Mouse (Mus musculus): Measurements from ENCODE around the gene P3h3. TPM values are rescaled to one million over a fixed set of nuclear protein-coding genes. Genes with fewer than 3 reads are reported as not detected.
A peak's percentile ranks its signal among the peaks of the same experiment; 100 is the strongest.
"Not testable (repeated sequence)": the region's sequence is repeated elsewhere in the genome, so short reads cannot be mapped to it uniquely, and the experiment has no call there.

The P3h3 gene
- total RNA-seq, 2 experiments from 2014 or later, result 19.7 to 24.2 TPM

DNA sequence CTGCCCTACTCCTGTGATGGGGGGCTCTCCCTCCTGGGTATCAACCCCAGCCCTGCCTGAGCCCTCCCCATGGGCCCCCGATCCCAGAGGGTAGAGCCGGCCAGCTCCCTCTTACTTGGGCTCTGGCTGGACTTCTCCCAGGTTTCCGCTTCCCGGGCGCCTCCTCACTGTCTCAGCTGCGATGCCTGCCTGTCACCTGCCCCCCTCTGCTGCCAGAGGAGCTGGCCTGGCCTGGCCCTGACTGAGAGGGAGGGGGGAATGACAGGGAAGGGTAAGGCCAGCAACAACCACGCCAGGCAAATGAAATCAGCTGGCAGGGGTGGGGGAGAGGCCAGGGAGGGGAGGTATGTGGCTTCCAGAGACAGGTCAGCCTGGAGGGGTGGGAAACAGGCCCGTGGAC lies 17.7 kb downstream of the P3h3 start:
- intact Hi-C loops (cut with DNase I; ENCODE audit: low total_unique reads), result no loop called here
- peak; percentile 79 for DNase-seq

DNA sequence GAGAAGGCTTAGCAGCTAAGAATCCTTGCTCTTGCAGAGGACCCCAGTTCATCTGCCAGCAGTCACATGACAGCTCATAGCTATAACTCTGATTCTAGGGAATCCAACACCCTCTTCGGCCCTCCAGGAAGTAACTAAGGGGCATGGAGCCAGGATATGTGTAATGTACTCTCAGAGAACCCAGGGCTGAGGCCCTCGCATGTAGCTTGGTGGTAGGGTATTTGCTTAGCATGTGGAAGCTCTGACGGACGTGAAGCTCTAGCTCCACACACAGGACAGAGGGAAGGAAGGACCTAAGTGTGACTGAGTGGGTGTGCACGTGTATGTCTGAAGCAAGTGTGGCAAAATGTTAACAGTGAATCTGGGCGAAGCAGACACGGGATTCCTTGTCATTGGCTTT lies 21.1 kb downstream of the P3h3 start:
- intact Hi-C loops (cut with DNase I; ENCODE audit: low total_unique reads), result no loop called here
- DNase-seq, result no peak

GRCm38 (mm10) chr6:124835531-124835930 lies 22.0 kb downstream of the P3h3 start:
- intact Hi-C loops (cut with DNase I; ENCODE audit: low total_unique reads), result no loop called here
- DNase-seq, result no peak

- DNase-seq, result no peak
- intact Hi-C loops (cut with DNase I; ENCODE audit: low total_unique reads), result no loop called here
These were observed 23.0 kb downstream of the P3h3 start for GRCm38 (mm10) chr6:124834512-124835081.

DNA sequence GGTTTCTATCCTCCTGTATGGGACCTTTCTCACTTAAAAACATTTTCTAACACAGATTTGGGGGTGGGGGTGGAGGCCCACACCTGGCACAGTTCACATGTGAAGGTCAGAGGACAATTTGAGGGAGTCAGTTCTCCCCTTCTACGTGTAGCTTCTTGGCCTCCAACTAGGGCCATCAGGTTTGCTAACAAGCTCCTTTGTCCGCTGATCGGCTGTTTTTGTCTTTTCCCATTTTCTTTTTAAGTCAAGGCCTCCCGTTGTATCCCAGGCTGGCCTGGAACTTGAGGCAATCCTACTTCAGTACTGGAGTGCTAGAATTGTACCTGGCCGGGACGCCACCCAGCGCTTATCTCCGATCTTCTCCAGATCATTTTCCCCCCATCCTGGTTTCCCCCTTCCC lies 25.9 kb downstream of the P3h3 start:
- intact Hi-C loops (cut with DNase I; ENCODE audit: low total_unique reads), result no loop called here
- DNase-seq, result no peak

DNA sequence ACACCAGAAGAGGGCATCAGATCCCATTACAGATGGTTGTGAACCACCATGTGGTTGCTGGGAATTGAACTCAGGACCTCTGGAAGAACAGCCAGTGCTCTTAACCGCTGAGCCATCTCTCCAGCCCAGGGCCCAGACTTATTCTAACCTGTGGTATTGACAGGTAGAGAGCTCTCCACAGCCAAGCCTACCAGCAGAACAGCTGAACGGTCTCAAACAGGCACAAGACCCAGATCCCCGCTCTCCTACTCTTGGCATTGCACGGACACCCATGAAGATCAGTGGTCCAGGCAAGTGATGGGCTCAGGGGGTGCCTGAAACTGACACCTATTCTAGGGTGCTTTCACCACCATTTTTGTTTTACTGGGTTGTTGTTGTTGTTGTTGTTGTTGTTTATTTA lies 26.4 kb downstream of the P3h3 start:
- not testable (repeated sequence) for DNase-seq

GRCm38 (mm10) chr6:124829799-124830700 lies 27.5 kb downstream of the P3h3 start:
- intact Hi-C loops (cut with DNase I; ENCODE audit: low total_unique reads), result no loop called here
- DNase-seq, result peak; percentile 91

More for the DNA sequence above, 26.4 kb downstream of the P3h3 start:
- intact Hi-C loops (cut with DNase I; ENCODE audit: low total_unique reads), result not testable (repeated sequence)

DNA sequence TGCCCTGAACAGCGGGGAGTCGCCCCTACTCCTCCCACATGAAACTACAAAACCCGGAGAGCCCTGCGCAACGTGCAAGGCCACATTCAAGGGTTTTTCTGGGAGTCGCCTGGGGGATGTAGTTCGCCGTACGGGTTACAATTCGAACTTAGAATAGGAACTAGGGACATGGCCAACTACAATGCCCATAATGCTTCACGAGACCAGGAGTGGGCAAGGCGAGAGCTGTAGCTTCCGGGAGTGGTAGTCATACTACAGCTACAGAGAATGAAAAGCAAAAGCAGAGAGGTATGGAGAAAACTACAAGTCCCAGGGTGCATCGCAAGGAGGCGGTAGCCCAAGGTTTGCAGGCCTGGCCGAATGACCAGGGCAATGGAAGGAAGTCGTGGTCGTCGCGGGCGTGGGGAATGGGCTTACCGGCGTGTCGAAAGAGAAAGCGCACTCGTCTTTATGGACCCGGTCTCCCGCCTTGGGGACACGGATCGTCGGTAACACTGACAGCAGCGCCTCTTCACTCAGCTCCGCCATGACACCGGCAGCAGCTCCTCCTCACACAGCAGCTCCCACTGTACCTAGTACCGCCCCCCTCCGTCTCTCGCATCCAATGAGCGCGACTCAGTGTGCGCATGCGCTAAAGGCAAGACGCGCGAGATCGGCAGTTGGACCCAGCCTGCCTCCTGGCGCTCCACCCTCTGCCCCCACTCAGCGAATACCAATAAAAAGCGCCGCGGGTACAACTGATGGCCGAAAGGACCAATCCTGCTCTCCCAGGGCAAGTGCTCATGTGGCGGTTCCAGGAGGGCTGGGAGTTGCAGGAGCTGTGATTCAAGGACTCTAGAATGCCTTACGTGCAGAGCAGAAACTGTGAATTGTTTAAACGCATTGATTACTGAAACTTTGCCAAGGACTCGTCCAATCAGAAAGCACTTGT lies 28.4 kb downstream of the P3h3 start, which contains the start of the genes Usp5 and Cdca3:
Usp5 (minus strand) TSS at position 617 of the 931 bp plus-strand sequence.
Cdca3 (plus strand) TSS at position 680 of the 931 bp plus-strand sequence.
- DNase-seq, result peak; percentile 99
- intact Hi-C loops (cut with DNase I; ENCODE audit: low total_unique reads), result no loop called here

DNA sequence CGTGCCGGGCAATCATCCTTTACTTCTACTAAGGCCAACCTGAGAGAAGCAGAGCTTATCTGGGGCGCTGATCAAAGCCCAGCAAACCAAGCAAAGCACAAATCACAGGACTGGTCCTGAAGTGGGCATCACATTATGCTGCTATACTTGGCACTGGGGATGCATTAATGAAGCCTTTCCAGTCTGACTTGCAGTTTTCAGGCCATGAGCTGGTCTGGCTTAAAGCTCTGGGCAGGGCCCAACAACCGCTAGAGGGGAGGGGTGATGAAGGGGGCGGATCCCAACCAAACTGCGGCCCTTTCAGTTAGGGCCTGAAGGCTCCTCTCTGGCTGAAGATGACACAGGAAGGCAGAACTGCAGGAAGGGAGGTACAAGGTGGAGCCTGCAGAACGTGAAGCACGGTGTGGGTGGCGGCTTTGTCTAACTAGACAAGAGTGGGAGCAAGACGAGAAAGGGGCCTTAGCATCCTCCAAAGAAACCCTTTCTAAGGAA lies 29.4 kb downstream of the P3h3 start:
- intact Hi-C loops (cut with DNase I; ENCODE audit: low total_unique reads), result no loop called here
- DNase-seq, result peak; percentile 52

- DNase-seq, result peak; percentile 1
- intact Hi-C loops (cut with DNase I; ENCODE audit: low total_unique reads), result no loop called here
These were observed 35.5 kb downstream of the P3h3 start for GRCm38 (mm10) chr6:124822049-124822448.

DNA sequence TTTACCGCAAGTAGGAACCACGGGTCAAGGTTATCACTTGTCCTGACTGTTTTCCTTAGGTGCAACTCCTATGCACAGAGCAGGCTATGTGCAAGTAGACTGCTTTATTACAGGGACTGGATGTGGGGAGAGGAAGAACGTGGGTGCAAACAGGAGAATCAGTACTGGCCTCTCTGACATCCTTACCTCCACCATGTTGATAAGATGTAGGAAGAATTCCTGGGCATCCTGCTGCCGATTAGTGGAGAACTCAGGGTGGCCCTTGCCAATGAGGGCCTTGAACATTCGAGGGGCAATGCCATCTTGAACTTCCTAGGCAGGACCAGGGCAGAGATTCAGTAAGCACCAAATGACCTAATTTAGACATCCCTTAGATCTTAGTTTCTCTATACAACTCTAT lies 36.7 kb downstream of the P3h3 start:
- no peak for DNase-seq
- intact Hi-C loops (cut with DNase I; ENCODE audit: low total_unique reads), result no loop called here

- intact Hi-C loops (cut with DNase I; ENCODE audit: low total_unique reads), result no loop called here
- DNase-seq, result no peak
These were observed 39.6 kb downstream of the P3h3 start for GRCm38 (mm10) chr6:124817971-124818370.

- intact Hi-C loops (cut with DNase I; ENCODE audit: low total_unique reads), result no loop called here
- DNase-seq, result no peak
These were observed 40.0 kb downstream of the P3h3 start for GRCm38 (mm10) chr6:124817563-124817962.

GRCm38 (mm10) chr6:124817125-124817524 lies 40.4 kb downstream of the P3h3 start:
- intact Hi-C loops (cut with DNase I; ENCODE audit: low total_unique reads), result no loop called here
- DNase-seq, result no peak

DNA sequence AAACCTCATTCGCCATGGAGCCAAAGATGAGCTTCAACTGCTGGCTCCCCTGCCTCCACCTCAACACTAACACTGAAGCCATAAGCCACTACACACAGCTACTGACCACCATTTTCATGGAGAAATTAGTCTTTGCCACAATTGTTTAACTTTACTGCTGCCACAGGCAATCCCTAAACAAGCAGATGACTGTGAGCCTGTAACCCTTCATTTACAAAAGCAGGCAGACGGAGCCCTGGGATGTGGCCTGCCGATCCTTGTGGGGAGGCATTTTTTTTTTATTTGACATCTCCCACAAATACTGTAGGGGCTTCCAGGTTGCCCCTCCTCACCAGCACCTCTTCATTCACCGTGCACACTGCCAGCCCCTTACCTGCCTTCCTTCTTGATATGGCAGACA lies 40.9 kb downstream of the P3h3 start:
- intact Hi-C loops (cut with DNase I; ENCODE audit: low total_unique reads), result no loop called here
- DNase-seq, result no peak

- DNase-seq, result no peak
- intact Hi-C loops (cut with DNase I; ENCODE audit: low total_unique reads), result no loop called here
These were observed 42.4 kb downstream of the P3h3 start for GRCm38 (mm10) chr6:124814858-124815774.

GRCm38 (mm10) chr6:124814448-124814847 lies 43.1 kb downstream of the P3h3 start:
- DNase-seq, result no peak
- intact Hi-C loops (cut with DNase I; ENCODE audit: low total_unique reads), result no loop called here

DNA sequence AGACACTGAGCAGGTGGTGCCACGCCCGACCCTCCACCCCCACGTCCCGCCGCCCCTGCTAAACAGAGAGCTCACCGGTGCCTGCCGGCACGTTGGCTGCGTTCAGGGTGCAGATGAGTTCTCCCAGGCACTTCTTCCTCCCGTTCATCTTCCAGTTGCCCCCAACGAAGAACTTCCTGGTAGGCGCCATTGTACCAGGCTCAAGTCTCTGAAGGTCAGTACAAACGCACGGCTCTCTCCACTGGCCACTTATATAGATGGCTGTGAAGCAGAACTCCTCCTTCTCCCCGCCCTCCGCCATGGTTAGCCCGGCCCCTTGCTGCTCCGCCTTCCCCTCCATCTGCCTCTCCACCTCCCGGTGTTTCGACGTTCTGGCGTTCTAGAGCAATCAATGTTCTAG lies 43.6 kb downstream of the P3h3 start, which contains the start of gene Tpi1:
Tpi1 (minus strand) TSS at position 364 of the 400 bp plus-strand sequence.
- intact Hi-C loops (cut with DNase I; ENCODE audit: low total_unique reads), result no loop called here
- peak; percentile 93 for DNase-seq

DNA sequence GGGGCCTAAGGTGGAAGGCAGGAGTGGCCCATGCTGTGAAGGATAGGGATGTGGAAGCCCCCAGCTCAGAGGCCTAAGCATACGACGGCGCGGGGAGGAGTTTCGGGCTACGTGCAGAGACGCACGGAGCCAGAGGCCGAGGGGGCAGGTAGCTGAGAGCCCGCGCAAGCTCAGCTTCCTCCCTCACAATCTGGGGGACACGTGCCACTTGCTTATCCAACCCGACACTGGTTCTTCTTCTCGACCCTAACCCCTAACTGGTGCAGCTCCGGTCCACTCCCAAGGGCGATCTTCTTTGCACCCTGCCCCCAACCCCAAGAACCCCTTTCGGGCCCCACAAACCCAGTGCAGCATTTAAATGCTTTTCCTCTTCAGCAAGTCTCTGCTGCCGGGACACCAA lies 44.1 kb downstream of the P3h3 start:
- peak; percentile 74 for DNase-seq
- intact Hi-C loops (cut with DNase I; ENCODE audit: low total_unique reads), result no loop called here
